Mouse (Mus musculus) lung, adult 2 months (tissue): ENCODE results near the gene Tgfa.

Experiments used
- CTCF ChIP-seq: fragments of 200-500 bp; IDR thresholded peaks from 2 replicates; pipeline ENCODE4 v1.5.1; 2011; ENCODE audit warnings: mild to moderate bottlenecking, low read length, control low read depth; ENCODE audit not compliant: insufficient read depth
- POLR2A ChIP-seq: fragments of 200-500 bp; IDR thresholded peaks from 2 replicates; pipeline ENCODE4 v1.6.1; 2011; ENCODE audit warnings: low read depth, mild to moderate bottlenecking, control low read depth, low read length, borderline replicate concordance; ENCODE audit errors: extremely low read depth

- no peak for TF ChIP-seq CTCF
- no peak for TF ChIP-seq POLR2A
These were observed 40.5 kb upstream of the Tgfa start for GRCm38 (mm10) chr6:86154481-86154880.
